Comparison of ENCODE assay signal across 8 mouse cellular contexts in the genomic region with DNA sequence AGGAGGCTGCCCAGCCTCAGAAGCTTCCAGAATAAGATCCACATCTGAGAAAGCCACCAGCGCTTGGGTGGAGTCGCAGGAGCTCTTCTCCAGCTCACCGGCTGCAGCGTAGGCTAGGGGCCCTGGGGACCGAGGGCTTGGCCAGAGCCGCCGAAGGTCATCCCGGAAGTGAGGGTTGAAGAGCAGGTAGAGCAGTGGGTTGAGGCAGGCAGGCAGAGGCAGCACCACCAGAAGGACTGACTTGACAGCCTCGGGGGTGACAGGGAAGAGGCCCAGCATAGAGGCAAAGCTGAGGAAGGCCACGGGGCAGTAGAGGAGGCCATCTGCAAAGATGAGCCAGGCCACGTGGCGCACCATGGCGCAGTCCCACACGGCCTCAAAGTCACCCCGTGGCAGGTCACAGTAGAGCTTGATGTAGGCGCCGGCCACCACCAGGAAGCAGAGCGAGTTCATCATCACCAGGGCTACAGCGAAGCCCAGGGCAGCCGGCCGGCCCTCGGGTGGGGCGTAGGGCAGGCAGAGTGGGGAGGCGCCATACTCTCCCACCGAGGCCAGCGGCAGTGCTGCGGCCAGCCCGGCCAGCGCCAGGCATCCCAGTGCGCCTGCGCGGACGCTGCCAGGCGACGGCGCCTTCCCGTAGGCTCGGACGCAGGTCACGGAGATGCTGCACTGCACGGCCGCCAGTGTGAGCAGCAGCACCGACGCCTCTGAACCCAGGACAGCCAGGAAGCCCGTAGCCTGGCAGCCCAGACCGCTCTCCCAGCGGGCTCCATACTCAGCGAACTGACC. TPM values are rescaled to one million over a fixed set of nuclear protein-coding genes. Genes with fewer than 3 reads are reported as not detected.
A peak's percentile ranks its signal among the peaks of the same experiment; 100 is the strongest.
DNase-seq lines count a peak whose midpoint lies in the region; ATAC-seq and TF ChIP-seq lines count a peak whose summit lies in the region.

No protein-coding gene starts in this region.

- peak overlapping the region; percentile 43 for H3K9ac ChIP-seq in forebrain, embryonic 11.5 days (ENCODE audit: low read length)
- H3K9ac ChIP-seq in liver, embryonic 16.5 days (ENCODE audit: low read depth, low read length), result no peak overlapping the region; the same call in 1 of the 2 replicates
- peak overlapping the region; percentile 49 for H3K9ac ChIP-seq in neural tube, embryonic 11.5 days (ENCODE audit: low read length)

- peak; percentile 72 for TF ChIP-seq POLR2A in brain, embryonic 14.5 days (IDR thresholded peaks at IDR 0.05; ENCODE audit: borderline replicate concordance, extremely low read depth, insufficient read depth, insufficient read length, poor library complexity, severe bottlenecking)

- H3K9me3 ChIP-seq in E14TG2a.4 (ENCODE audit: low read length), result no peaks in the 10 kb centered on the region
- no peaks in the 10 kb centered on the region for H3K9me3 ChIP-seq in forebrain, embryonic 11.5 days (ENCODE audit: control insufficient read depth, low read length)
- H3K9me3 ChIP-seq in liver, embryonic 16.5 days (replicated peaks; ENCODE audit: control insufficient read depth, low read length), result no peaks in the 10 kb centered on the region
- H3K9me3 ChIP-seq in neural tube, embryonic 11.5 days (ENCODE audit: control insufficient read depth, low read length), result no peaks in the 10 kb centered on the region

- DNase-seq in brain, embryonic 14.5 days (ENCODE audit: low read depth), result peak; percentile 77
- peak; percentile 84 for DNase-seq in forebrain, embryonic 11.5 days (ENCODE audit: low spot score)
- peak; percentile 14 for DNase-seq in heart, postnatal 25 days (ENCODE audit: low spot score)
- DNase-seq in kidney, postnatal 36 days, result peak; percentile 56 to 77
- DNase-seq in neural tube, embryonic 11.5 days (ENCODE audit: low spot score), result peak; percentile 83
- peak; percentile 81 for DNase-seq in testis, postnatal 14 days (ENCODE audit: low spot score)

- ATAC-seq in forebrain, embryonic 11.5 days (replicated peaks; ENCODE audit: low FRiP score), result peak; percentile 76
- ATAC-seq in liver, embryonic 16.5 days (ENCODE audit: low read depth), result 0 out of 2 replicates have a peak, but pooled peaks have one; percentile 39
- peak; percentile 65 for ATAC-seq in neural tube, embryonic 11.5 days (ENCODE audit: insufficient read depth, low FRiP score, low TSS enrichment)

- no peaks in the 10 kb centered on the region for H3K36me3 ChIP-seq in E14TG2a.4 (ENCODE audit: insufficient read depth, low read length)
- H3K36me3 ChIP-seq in forebrain, embryonic 11.5 days (ENCODE audit: control insufficient read depth, insufficient read depth, low read length), result no peaks in the 10 kb centered on the region
- H3K36me3 ChIP-seq in liver, embryonic 16.5 days (ENCODE audit: control insufficient read depth, insufficient read depth), result no peaks in the 10 kb centered on the region
- H3K36me3 ChIP-seq in neural tube, embryonic 11.5 days (ENCODE audit: control insufficient read depth, insufficient read depth, low read length), result no peaks in the 10 kb centered on the region

- no peak overlapping the region for H3K27ac ChIP-seq in forebrain, embryonic 11.5 days (ENCODE audit: low read depth, low read length)
- no peak overlapping the region for H3K27ac ChIP-seq in liver, embryonic 16.5 days (ENCODE audit: low read length)
- H3K27ac ChIP-seq in neural tube, embryonic 11.5 days (ENCODE audit: low read depth, low read length), result no peak overlapping the region

- peak overlapping the region; percentile 82 for H3K4me2 ChIP-seq in forebrain, embryonic 11.5 days (ENCODE audit: low read depth, low read length, severe bottlenecking)
- H3K4me2 ChIP-seq in liver, embryonic 16.5 days (ENCODE audit: low read depth, low read length), result peak overlapping the region; percentile 57
- peak overlapping the region; percentile 83 for H3K4me2 ChIP-seq in neural tube, embryonic 11.5 days (ENCODE audit: low read depth)

- peaks cover 20% of the 10 kb centered on the region for H3K4me1 ChIP-seq in E14TG2a.4 (replicated peaks; ENCODE audit: low read depth, low read length)
- peaks cover 2% of the 10 kb centered on the region; the same call in 1 of the 2 replicates for H3K4me1 ChIP-seq in forebrain, embryonic 11.5 days (replicated peaks; ENCODE audit: control insufficient read depth, insufficient read depth, low read length)
- H3K4me1 ChIP-seq in liver, embryonic 16.5 days (ENCODE audit: control insufficient read depth, low read depth, low read length), result peaks cover 5% of the 10 kb centered on the region
- H3K4me1 ChIP-seq in neural tube, embryonic 11.5 days (ENCODE audit: control insufficient read depth, insufficient read depth, low read length), result no peaks in the 10 kb centered on the region

- no peak for TF ChIP-seq CTCF in E14TG2a.4 (conservative IDR thresholded peaks at IDR 0.05; ENCODE audit: low read length)
- TF ChIP-seq CTCF in brain, embryonic 14.5 days (IDR thresholded peaks at IDR 0.05; ENCODE audit: borderline replicate concordance, extremely low read depth, insufficient read depth, insufficient read length), result no peak

- intact Hi-C loops in heart, postnatal 25 days (cut with DNase I), result loop anchor here (10.0 kb wide), 1 partner anchor 377 kb away; no protein-coding TSS in a partner anchor

- H3K27me3 ChIP-seq in E14TG2a.4 (ENCODE audit: insufficient read depth, low read length), result peaks cover 38% of the 10 kb centered on the region
- H3K27me3 ChIP-seq in forebrain, embryonic 11.5 days (ENCODE audit: control insufficient read depth, insufficient read depth, low read length), result peaks cover 3% of the 10 kb centered on the region
- peaks cover 17% of the 10 kb centered on the region for H3K27me3 ChIP-seq in liver, embryonic 16.5 days (ENCODE audit: control insufficient read depth, insufficient read depth, low read depth, low read length)
- H3K27me3 ChIP-seq in neural tube, embryonic 11.5 days (ENCODE audit: control insufficient read depth, insufficient read depth, low read length), result peaks cover 5% of the 10 kb centered on the region; the same call in 1 of the 2 replicates

- peak overlapping the region; percentile 74 for H3K4me3 ChIP-seq in E14TG2a.4 (replicated peaks; ENCODE audit: low read length)
- H3K4me3 ChIP-seq in forebrain, embryonic 11.5 days (ENCODE audit: low read depth, low read length), result peak overlapping the region; percentile 31
- peak overlapping the region; percentile 40 for H3K4me3 ChIP-seq in liver, embryonic 16.5 days (ENCODE audit: low read depth, low read length)
- H3K4me3 ChIP-seq in neural tube, embryonic 11.5 days (ENCODE audit: low read depth, low read length), result peak overlapping the region; percentile 31

- 35% methylated on average over 47 of the region's 48 CpGs for WGBS in forebrain, embryonic 11.5 days
- WGBS in liver, embryonic 16.5 days (ENCODE audit: insufficient replicate concordance), result 23% methylated on average over 48 of the region's 48 CpGs
- WGBS in neural tube, embryonic 11.5 days, result 33% methylated on average over 45 of the region's 48 CpGs

RNA-seq across cellular contexts. Expression of a gene that starts 25.0 kb away (rescaled TPM):
- 10.1 and 20.2 TPM in 2 replicates for polyA plus RNA-seq in brain, embryonic 14.5 days (2012; rRNA removed)
- polyA plus RNA-seq in forebrain, embryonic 11.5 days (2014; fragmentation: Nextera tagmentation; extraction: Ambion mirVana), result 53.4 and 56.5 TPM in 2 replicates
- total RNA-seq in heart, postnatal 25 days (2021), result 1 to 10 TPM; 4.4 to 7.6 TPM
- polyA plus RNA-seq in liver, embryonic 16.5 days (2015; fragmentation: Nextera tagmentation; extraction: Ambion mirVana), result 27.9 and 31.8 TPM in 2 replicates
- 39.2 and 44.8 TPM in 2 replicates for polyA plus RNA-seq in neural tube, embryonic 11.5 days (2014; fragmentation: Nextera tagmentation; extraction: Ambion mirVana)

RNA-seq across cellular contexts. Expression of a gene that starts 31.6 kb away (rescaled TPM):
- 9.7 and 16.8 TPM in 2 replicates for polyA plus RNA-seq in brain, embryonic 14.5 days (2012; rRNA removed)
- polyA plus RNA-seq in forebrain, embryonic 11.5 days (2014; fragmentation: Nextera tagmentation; extraction: Ambion mirVana), result 12.2 and 14.0 TPM in 2 replicates
- total RNA-seq in heart, postnatal 25 days (2021), result 100 to 1,000 TPM; 147 to 165 TPM
- polyA plus RNA-seq in liver, embryonic 16.5 days (2015; fragmentation: Nextera tagmentation; extraction: Ambion mirVana), result 1.6 and 2.4 TPM in 2 replicates
- 6.8 and 7.8 TPM in 2 replicates for polyA plus RNA-seq in neural tube, embryonic 11.5 days (2014; fragmentation: Nextera tagmentation; extraction: Ambion mirVana)

Comparison
In these comparisons a context has a peak if more than half of its experiments do, and no peak if none do; other contexts are left out.
1. DNase-seq: peak in every context shown above with its lines; median percentile 84 in forebrain, embryonic 11.5 days; 83 in neural tube, embryonic 11.5 days; 81 in testis, postnatal 14 days; 77 in brain, embryonic 14.5 days; 66 in kidney, postnatal 36 days; 14 in heart, postnatal 25 days.